Mouse (Mus musculus) pancreas, adult 10 weeks (tissue): ENCODE data around the gene Nop10. TPM values are rescaled to one million over a fixed set of nuclear protein-coding genes. Genes with fewer than 3 reads are reported as not detected.

Source experiments
- polyA plus RNA-seq: library from polyadenylated mRNA; stranded (reverse); fragments of 350-450 nt; fragmentation: Illumina TruSeq; extraction: RNeasy Lipid Tissue Mini Kit (QIAGEN cat#74804); gene quantifications from one replicate; pipeline ENCODE4 v1.2.3, GENCODE M21; 2015; ENCODE audit warnings: low read depth, low replicate concordance; ENCODE audit not compliant: insufficient read depth

Nop10 gene
- 25.2 TPM for polyA plus RNA-seq

GRCm38 (mm10) chr2:112261748-112262653 lies at the start of gene Nop10:
Gene Nop10, plus strand, starts transcription at chr2:112261926.

GRCm38 (mm10) chr2:112239212-112239934 lies 22.4 kb upstream of the Nop10 start, which contains the start of gene Lpcat4:
Gene Lpcat4, plus strand, starts transcription at chr2:112239468.

GRCm38 (mm10) chr2:112259241-112259962 lies 2.3 kb upstream of the Nop10 start, which contains the start of gene Nutm1:
Gene Nutm1, minus strand, starts transcription at chr2:112259291.

GRCm38 (mm10) chr2:112265448-112266241 lies 3.9 kb downstream of the Nop10 start, which contains the start of gene Slc12a6:
Gene Slc12a6, plus strand, starts transcription at chr2:112265825.

GRCm38 (mm10) chr2:112266242-112266592 lies 4.5 kb downstream of the Nop10 start, which contains the start of gene Gm21985:
Gene Gm21985, plus strand, starts transcription at chr2:112266314.

Other genes starting within 250 kb of the Nop10 start
- not detected for gene Olfr1310, start 249.2 kb upstream of the Nop10 start, polyA plus RNA-seq
- not detected for gene Olfr1311, start 237.5 kb upstream of the Nop10 start, polyA plus RNA-seq
- not detected for gene Olfr1312, start 211.7 kb upstream of the Nop10 start, polyA plus RNA-seq
- not detected for gene Olfr1313, start 184.1 kb upstream of the Nop10 start, polyA plus RNA-seq
- gene Olfr1314, start 165.1 kb upstream of the Nop10 start, polyA plus RNA-seq, result not detected
- gene Olfr1315-ps1, start 146.5 kb upstream of the Nop10 start, polyA plus RNA-seq, result not detected
- gene Olfr1316, start 126.9 kb upstream of the Nop10 start, polyA plus RNA-seq, result not detected
- not detected for gene Olfr1317, start 121.6 kb upstream of the Nop10 start, polyA plus RNA-seq
- not detected for gene Olfr1318, start 107.7 kb upstream of the Nop10 start, polyA plus RNA-seq
- 4.5 TPM for gene Lpcat4, start 22.5 kb upstream of the Nop10 start, polyA plus RNA-seq
- gene Nutm1, start 2.6 kb upstream of the Nop10 start, polyA plus RNA-seq, result not detected
- 9.5 TPM for gene Slc12a6, start 3.9 kb downstream of the Nop10 start, polyA plus RNA-seq
- not detected for gene Gm21985, start 4.4 kb downstream of the Nop10 start, polyA plus RNA-seq
- gene Emc4, start 106.1 kb downstream of the Nop10 start, polyA plus RNA-seq, result 17.5 TPM
- 3.3 TPM for gene Katnbl1, start 117.3 kb downstream of the Nop10 start, polyA plus RNA-seq
- 4.3 TPM for gene Emc7, start 193.1 kb downstream of the Nop10 start, polyA plus RNA-seq
- gene Chrm5, start 218.8 kb downstream of the Nop10 start, polyA plus RNA-seq, result not detected
- gene Aven, start 231.0 kb downstream of the Nop10 start, polyA plus RNA-seq, result 4.9 TPM